Mouse (Mus musculus) liver, postnatal 0 days (tissue): ENCODE measurements around the gene Supt3.

ENCODE experiments used
- CTCF ChIP-seq: sonication (generic); IDR thresholded peaks from 2 replicates; pipeline ENCODE4 v1.5.1; 2016; ENCODE audit warnings: antibody characterized with exemption, low read depth
- EP300 ChIP-seq: IDR thresholded peaks from 2 replicates; pipeline ENCODE4 v1.6.1; 2016; ENCODE audit warnings: antibody characterized with exemption, low read depth, mild to moderate bottlenecking

GRCm38 (mm10) chr17:45077921-45078640 is 301.1 kb downstream of the Supt3 start:
- no peak for TF ChIP-seq CTCF
- no peak for TF ChIP-seq EP300
